Comparison of ENCODE assay signal across 27 mouse cellular contexts in the genomic region with DNA sequence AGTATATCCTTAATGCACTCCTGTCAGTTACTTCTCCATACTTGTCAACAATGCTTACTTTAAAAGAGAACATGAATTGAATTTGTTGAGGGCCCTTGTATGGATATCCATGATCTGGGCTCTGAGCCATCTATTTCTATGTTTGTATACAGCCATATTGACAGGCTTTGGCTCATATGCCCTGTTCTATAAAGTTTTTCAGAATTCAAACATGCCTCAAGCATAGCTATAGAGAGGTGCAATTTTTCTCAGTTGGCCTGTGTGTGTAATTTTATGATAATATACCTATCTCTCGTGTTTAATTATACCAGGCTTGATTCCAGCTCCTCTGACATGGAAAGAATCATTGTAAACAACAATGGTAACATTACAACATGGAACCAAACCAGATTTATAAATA.
"Had no signal": no experiment of that assay in that cellular context is flagged by ENCODE, and none has a peak within 500 bp of the region (broad histone marks: within the 10 kb centered on the region; RNA-seq: fewer than 3 reads in every experiment).

No protein-coding gene starts in this region.

- DNase-seq: gastrocnemius, postnatal 25 days; heart, adult 18-20 months; heart, postnatal 10 days; heart, postnatal 4 days; kidney, adult 18-20 months; kidney, adult 8-10 months; kidney, postnatal 10 days; kidney, postnatal 25 days; kidney, postnatal 4 days; liver; liver, embryonic 13.5 days; liver, postnatal 0 days had no signal

- H3K9ac ChIP-seq: heart, embryonic 12.5 days; hindbrain, embryonic 12.5 days; hindbrain, embryonic 14.5 days; intestine, embryonic 15.5 days; limb, embryonic 12.5 days; liver, embryonic 13.5 days; liver, embryonic 15.5 days; liver, postnatal 0 days had no signal

- ATAC-seq: hindbrain, embryonic 16.5 days; inflammation-experienced regulatory T-cells, adult 6 months; intestine, embryonic 15.5 days; intestine, postnatal 0 days; liver, postnatal 0 days had no signal

- H3K36me3 ChIP-seq: heart, embryonic 10.5 days; heart, embryonic 12.5 days; hindbrain, embryonic 10.5 days; hindbrain, embryonic 12.5 days; intestine, embryonic 15.5 days; limb, embryonic 10.5 days; limb, embryonic 12.5 days; liver, embryonic 13.5 days; liver, embryonic 15.5 days had no signal

- H3K27ac ChIP-seq: heart, embryonic 10.5 days; hindbrain, embryonic 10.5 days; hindbrain, embryonic 12.5 days; hindbrain, embryonic 14.5 days; intestine, embryonic 15.5 days; layer of hippocampus, adult 2 months; left cerebral cortex, adult 2 months; limb, embryonic 10.5 days; limb, embryonic 12.5 days; liver, embryonic 13.5 days; liver, embryonic 15.5 days had no signal

- H3K4me1 ChIP-seq: heart, embryonic 10.5 days; heart, embryonic 12.5 days; hindbrain, embryonic 10.5 days; hindbrain, embryonic 12.5 days; intestine, embryonic 15.5 days; limb, embryonic 10.5 days; limb, embryonic 12.5 days; liver, embryonic 13.5 days; liver, embryonic 15.5 days had no signal

- H3K27me3 ChIP-seq: heart, embryonic 12.5 days; hindbrain, embryonic 12.5 days; intestine, embryonic 15.5 days; limb, embryonic 12.5 days; liver, embryonic 13.5 days; liver, embryonic 15.5 days had no signal

- H3K9me3 ChIP-seq: heart, embryonic 10.5 days; heart, embryonic 12.5 days; hindbrain, embryonic 10.5 days; hindbrain, embryonic 12.5 days; intestine, embryonic 15.5 days; limb, embryonic 10.5 days; limb, embryonic 12.5 days; liver, embryonic 13.5 days; liver, embryonic 15.5 days had no signal

- H3K4me2 ChIP-seq: heart, embryonic 12.5 days; hindbrain, embryonic 12.5 days; hindbrain, embryonic 14.5 days; intestine, embryonic 15.5 days; limb, embryonic 12.5 days; liver, embryonic 11.5 days; liver, embryonic 13.5 days; liver, embryonic 15.5 days had no signal

- H3K4me3 ChIP-seq: heart, embryonic 10.5 days; heart, embryonic 12.5 days; hindbrain, embryonic 10.5 days; hindbrain, embryonic 12.5 days; intestine, embryonic 15.5 days; layer of hippocampus, adult 2 months; left cerebral cortex, adult 2 months; limb, embryonic 10.5 days; limb, embryonic 12.5 days; liver, embryonic 13.5 days; liver, embryonic 15.5 days had no signal
